Mouse (Mus musculus) left cerebral cortex, adult 2 months (tissue): ENCODE measurements around the gene 4921504E06Rik. TPM values are rescaled to one million over a fixed set of nuclear protein-coding genes. Genes with fewer than 3 reads are reported as not detected.

Source experiments
- DNase-seq, 2 experiments: peaks; one replicate each; pipeline ENCODE4 v3.0.0; 2021 to 2022; ENCODE audit warnings: low spot score in 2 of 2, mixed read lengths in 1 of 2; ENCODE audit errors: extremely low spot score in 1 of 2
- H3K27ac ChIP-seq: fragments of 200-600 bp; 2 replicates; pipeline ENCODE4 v1.8.1; 2022
- H3K4me3 ChIP-seq: fragments of 200-600 bp; 2 replicates; pipeline ENCODE4 v1.8.1; 2022
- CTCF ChIP-seq: fragments of 200-600 bp; IDR thresholded peaks from 2 replicates; pipeline ENCODE4 v1.8.1; 2022; ENCODE audit warnings: antibody characterized with exemption, mild to moderate bottlenecking, moderate library complexity
- intact Hi-C: fragments of 180-260 bp; cut with DNase I; formaldehyde crosslinking; loops from one replicate; pipeline ENCODE4 v1.15.1; 2025
- long read RNA-seq, 2 experiments: library from polyadenylated mRNA; stranded (forward); transcript quantifications; one replicate each; pipeline ENCODE4 v2.0.0; 2021; ENCODE audit warnings: borderline mapping rate in 2 of 2
- total RNA-seq, 2 experiments: library from RNA; stranded (reverse); gene quantifications; 2 replicates each; pipeline ENCODE4 v1.2.3; 2021

4921504E06Rik gene
- not detected for total RNA-seq
- long read RNA-seq, experiment 1: 0 reads
- long read RNA-seq, experiment 2: 0 reads

- H3K27ac ChIP-seq: peak within 1 kb of the TSS; percentile 91
- intact Hi-C loops: loop anchor here (1.0 to 5.0 kb wide), 3 partner anchors 39 to 738 kb away; partner anchors contain the start of gene Otud1
- DNase-seq: peak; percentile 80 to 81
- no peak for TF ChIP-seq CTCF
- peak within 1 kb of the TSS; percentile 31; the same call in 1 of the 2 replicates for H3K4me3 ChIP-seq
Observed at GRCm38 (mm10) chr2:19553821-19554592, at the start of gene 4921504E06Rik. Gene 4921504E06Rik (minus strand): TSS chr2:19553914.

GRCm38 (mm10) chr2:19601386-19601925, 47.7 kb upstream of the 4921504E06Rik start:
- TF ChIP-seq CTCF: no peak
- Histone ChIP-seq H3K27ac (no peak overlapping the region), H3K4me3 (no peak overlapping the region)
- no peak for DNase-seq
- intact Hi-C loops: no loop called here

GRCm38 (mm10) chr2:19600860-19601259, 47.1 kb upstream of the 4921504E06Rik start:
- no peak for TF ChIP-seq CTCF
- H3K4me3 ChIP-seq: no peak overlapping the region
- intact Hi-C loops: no loop called here
- H3K27ac ChIP-seq: no peak overlapping the region
- no peak for DNase-seq

GRCm38 (mm10) chr2:19599801-19600200, 46.1 kb upstream of the 4921504E06Rik start:
- no peak overlapping the region for H3K4me3 ChIP-seq
- no peak for TF ChIP-seq CTCF
- H3K27ac ChIP-seq: peak overlapping the region; percentile 76
- DNase-seq: no peak
- intact Hi-C loops: loop anchor here (5.0 kb wide), 1 partner anchor 58 kb away; the partner anchor contains the start of gene Otud1

- no peak overlapping the region for H3K27ac ChIP-seq
- H3K4me3 ChIP-seq: no peak overlapping the region
- no peak for TF ChIP-seq CTCF
- DNase-seq: no peak
- intact Hi-C loops: loop anchor here (5.0 kb wide), 1 partner anchor 60 kb away; the partner anchor contains the start of gene Otud1
Observed at GRCm38 (mm10) chr2:19596988-19597387, 43.3 kb upstream of the 4921504E06Rik start.

GRCm38 (mm10) chr2:19596426-19596825, 42.7 kb upstream of the 4921504E06Rik start:
- intact Hi-C loops: loop anchor here (5.0 kb wide), 1 partner anchor 61 kb away; the partner anchor contains the start of gene Otud1
- no peak overlapping the region for H3K27ac ChIP-seq
- no peak for DNase-seq
- no peak overlapping the region for H3K4me3 ChIP-seq
- TF ChIP-seq CTCF: no peak

GRCm38 (mm10) chr2:19594856-19595255, 41.1 kb upstream of the 4921504E06Rik start:
- TF ChIP-seq CTCF: no peak
- Histone ChIP-seq H3K4me3 (no peak overlapping the region), H3K27ac (peak overlapping the region; percentile 53; the same call in 1 of the 2 replicates)
- intact Hi-C loops: loop anchor here (5.0 kb wide), 1 partner anchor 62 kb away; the partner anchor contains the start of gene Otud1
- DNase-seq: peak in 1 of 2 experiments; percentile 14

- Histone ChIP-seq H3K27ac (no peak overlapping the region), H3K4me3 (no peak overlapping the region)
- TF ChIP-seq CTCF: no peak
- intact Hi-C loops: no loop called here
- DNase-seq: no peak
Observed at GRCm38 (mm10) chr2:19579846-19580245, 26.1 kb upstream of the 4921504E06Rik start.

GRCm38 (mm10) chr2:19579180-19579579, 25.5 kb upstream of the 4921504E06Rik start:
- no peak overlapping the region for H3K27ac ChIP-seq
- intact Hi-C loops: no loop called here
- no peak for DNase-seq
- no peak for TF ChIP-seq CTCF
- H3K4me3 ChIP-seq: no peak overlapping the region

- TF ChIP-seq CTCF: no peak
- Histone ChIP-seq H3K27ac (no peak overlapping the region), H3K4me3 (no peak overlapping the region)
- no peak for DNase-seq
- intact Hi-C loops: no loop called here
Observed at GRCm38 (mm10) chr2:19562114-19562829, 8.6 kb upstream of the 4921504E06Rik start.

GRCm38 (mm10) chr2:19560654-19561053, 6.9 kb upstream of the 4921504E06Rik start:
- no peak; the same call in none of the 2 replicates for TF ChIP-seq CTCF

GRCm38 (mm10) chr2:19560071-19560470, 6.4 kb upstream of the 4921504E06Rik start:
- no peak for TF ChIP-seq CTCF
- intact Hi-C loops: no loop called here
- Histone ChIP-seq H3K27ac (no peak overlapping the region), H3K4me3 (no peak overlapping the region)
- DNase-seq: no peak

More at GRCm38 (mm10) chr2:19560654-19561053, 6.9 kb upstream of the 4921504E06Rik start:
- no peak overlapping the region for H3K4me3 ChIP-seq
- no peak for DNase-seq
- intact Hi-C loops: no loop called here
- H3K27ac ChIP-seq: no peak overlapping the region
